Mouse (Mus musculus) splenic B cell, adult 2 months (primary cell): ENCODE data around the gene Ak7.
A peak's percentile ranks its signal among the peaks of the same experiment; 100 is the strongest.

ENCODE experiments used
- DNase-seq: peaks from one replicate; pipeline ENCODE4 v3.0.0-alpha.2; 2011; ENCODE audit warnings: low read depth, low spot score
- H3K27me3 ChIP-seq: 2 replicates; pipeline ENCODE4 v1.6.1; 2012; ENCODE audit warnings: mild to moderate bottlenecking, low read length, moderate library complexity, mixed read lengths; ENCODE audit not compliant: control insufficient read depth, poor library complexity, insufficient read depth, severe bottlenecking
- H3K36me3 ChIP-seq: 2 replicates; pipeline ENCODE4 v1.6.1; 2012; ENCODE audit warnings: mild to moderate bottlenecking, low read length, moderate library complexity, mixed read lengths; ENCODE audit not compliant: control insufficient read depth, poor library complexity, insufficient read depth, severe bottlenecking

Gene Ak7

GRCm38 (mm10) chr12:105718616-105719015 lies 12.8 kb downstream of the Ak7 start:
- DNase-seq: peak; percentile 25
- H3K27me3 ChIP-seq: no peaks in the 10 kb centered on the region
- no peaks in the 10 kb centered on the region for H3K36me3 ChIP-seq

DNA sequence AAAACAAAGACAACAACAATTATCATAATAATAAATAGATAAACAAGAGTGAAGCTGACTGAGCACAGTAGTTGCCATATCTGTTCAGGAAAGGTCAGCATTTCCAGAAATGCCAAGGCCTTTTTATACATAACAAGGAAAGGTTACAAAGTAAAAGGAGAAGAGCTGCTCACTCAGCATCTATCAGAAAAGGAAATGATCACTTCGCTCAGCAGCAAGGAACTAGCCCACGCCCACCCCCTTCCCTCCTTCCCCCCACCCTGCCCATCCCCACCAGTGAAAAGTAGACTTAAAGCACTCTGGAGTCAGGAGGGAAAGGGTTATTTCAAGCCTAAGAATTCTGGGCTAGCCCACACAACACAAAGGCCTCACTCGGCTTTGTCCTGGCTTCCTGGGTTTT lies 14.4 kb downstream of the Ak7 start:
- no peak for DNase-seq
- Histone ChIP-seq H3K27me3 (no peaks in the 10 kb centered on the region), H3K36me3 (no peaks in the 10 kb centered on the region)

DNA sequence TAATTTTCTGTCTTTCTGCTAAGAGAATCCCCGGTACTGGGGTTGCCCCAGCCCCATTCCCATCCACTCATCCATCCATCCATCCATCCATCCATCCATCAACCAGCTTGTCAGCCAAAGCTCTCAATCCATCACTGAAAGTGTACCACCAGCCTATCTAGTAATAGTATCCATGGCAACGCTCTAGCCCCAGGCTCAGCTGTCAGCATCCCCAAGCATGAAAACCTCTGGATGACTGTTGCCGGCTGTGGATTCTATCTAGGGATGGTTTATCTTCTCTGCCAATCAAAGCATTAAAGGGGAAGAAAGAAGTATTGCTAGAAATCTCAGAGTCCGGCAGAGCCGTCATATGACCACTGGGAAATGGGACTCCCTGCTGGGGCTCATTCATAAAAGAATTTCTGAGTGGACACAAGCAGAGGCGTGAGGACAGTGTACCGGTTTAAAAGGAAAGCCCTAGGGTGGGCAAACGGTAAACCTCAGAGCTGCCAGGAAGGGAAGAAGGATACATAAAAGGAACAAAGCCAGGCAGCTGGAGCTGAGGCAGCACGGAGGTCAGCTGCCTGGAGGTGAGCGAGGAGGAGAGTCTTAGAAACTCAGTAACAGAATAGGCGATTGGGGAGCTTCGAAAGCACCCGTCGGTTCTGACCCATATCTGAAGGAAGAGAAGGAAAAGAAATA lies 15.8 kb downstream of the Ak7 start:
- Histone ChIP-seq H3K36me3 (no peaks in the 10 kb centered on the region), H3K27me3 (no peaks in the 10 kb centered on the region)
- DNase-seq: no peak

DNA sequence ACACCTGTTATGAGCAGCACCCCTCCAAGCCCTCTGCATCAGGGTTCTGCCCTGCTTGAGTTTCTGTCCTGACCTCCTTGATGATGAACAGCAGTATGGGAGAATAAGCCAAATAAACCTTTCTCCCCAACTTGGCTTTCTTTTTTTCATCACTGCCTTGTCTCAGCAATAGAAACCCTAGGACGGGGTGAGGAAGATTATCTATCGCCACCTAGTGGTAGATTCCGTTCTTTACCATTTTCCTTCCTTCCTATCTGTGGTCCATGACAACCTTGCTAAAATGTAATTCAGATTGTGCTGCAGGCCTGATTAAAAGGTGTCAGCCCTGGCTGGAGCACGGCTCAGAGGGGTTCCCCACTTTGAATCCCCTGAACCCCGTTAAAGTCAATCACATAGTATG lies 16.9 kb downstream of the Ak7 start:
- Histone ChIP-seq H3K27me3 (no peaks in the 10 kb centered on the region), H3K36me3 (no peaks in the 10 kb centered on the region)
- DNase-seq: peak; percentile 73

GRCm38 (mm10) chr12:105724616-105725015 lies 18.8 kb downstream of the Ak7 start:
- no peaks in the 10 kb centered on the region for H3K36me3 ChIP-seq
- no peaks in the 10 kb centered on the region for H3K27me3 ChIP-seq
- DNase-seq: no peak

DNA sequence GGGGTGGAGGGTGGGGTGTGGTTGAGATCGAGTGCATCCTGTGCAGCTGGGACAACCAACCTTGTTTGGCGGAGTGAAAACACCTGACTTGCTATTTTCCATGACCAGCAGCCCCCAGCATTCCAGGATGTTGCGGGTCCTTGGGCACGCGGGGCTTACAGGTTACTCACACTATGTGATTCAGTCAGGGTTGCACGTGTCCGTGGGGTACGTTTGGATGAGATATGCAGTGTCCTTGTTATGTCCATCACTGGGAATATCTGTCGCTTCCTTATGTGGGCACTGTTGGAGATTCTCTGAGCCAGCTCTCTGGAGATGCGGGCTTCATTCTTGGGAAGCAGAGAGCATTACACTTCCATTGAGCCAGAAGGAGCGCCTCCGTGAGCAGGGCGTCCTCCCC lies 20.0 kb downstream of the Ak7 start:
- H3K36me3 ChIP-seq: no peaks in the 10 kb centered on the region
- no peaks in the 10 kb centered on the region for H3K27me3 ChIP-seq
- DNase-seq: no peak

- Histone ChIP-seq H3K36me3 (no peaks in the 10 kb centered on the region), H3K27me3 (no peaks in the 10 kb centered on the region)
- DNase-seq: no peak
Observed at GRCm38 (mm10) chr12:105727268-105727667, 21.5 kb downstream of the Ak7 start.

DNA sequence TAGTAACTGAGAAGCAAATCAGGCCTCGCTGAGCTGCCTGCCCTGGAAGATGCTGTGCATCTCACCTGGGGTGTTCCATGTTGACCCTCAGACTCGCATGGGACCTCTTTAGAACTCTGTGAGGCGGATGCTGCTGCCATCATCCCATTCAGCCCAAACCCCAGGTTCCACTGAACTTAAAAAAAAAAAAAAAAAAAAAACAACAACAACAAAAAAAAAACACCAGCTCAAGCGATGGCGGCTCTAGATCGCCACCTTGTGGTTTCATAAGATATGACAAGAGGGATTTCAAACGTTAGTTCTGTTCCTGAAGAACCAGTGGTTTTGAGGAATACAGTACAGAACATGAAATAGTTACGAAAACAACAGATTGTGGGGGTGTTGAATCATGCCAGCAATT lies 22.2 kb downstream of the Ak7 start:
- peak; percentile 62 for DNase-seq
- Histone ChIP-seq H3K36me3 (no peaks in the 10 kb centered on the region), H3K27me3 (no peaks in the 10 kb centered on the region)

DNA sequence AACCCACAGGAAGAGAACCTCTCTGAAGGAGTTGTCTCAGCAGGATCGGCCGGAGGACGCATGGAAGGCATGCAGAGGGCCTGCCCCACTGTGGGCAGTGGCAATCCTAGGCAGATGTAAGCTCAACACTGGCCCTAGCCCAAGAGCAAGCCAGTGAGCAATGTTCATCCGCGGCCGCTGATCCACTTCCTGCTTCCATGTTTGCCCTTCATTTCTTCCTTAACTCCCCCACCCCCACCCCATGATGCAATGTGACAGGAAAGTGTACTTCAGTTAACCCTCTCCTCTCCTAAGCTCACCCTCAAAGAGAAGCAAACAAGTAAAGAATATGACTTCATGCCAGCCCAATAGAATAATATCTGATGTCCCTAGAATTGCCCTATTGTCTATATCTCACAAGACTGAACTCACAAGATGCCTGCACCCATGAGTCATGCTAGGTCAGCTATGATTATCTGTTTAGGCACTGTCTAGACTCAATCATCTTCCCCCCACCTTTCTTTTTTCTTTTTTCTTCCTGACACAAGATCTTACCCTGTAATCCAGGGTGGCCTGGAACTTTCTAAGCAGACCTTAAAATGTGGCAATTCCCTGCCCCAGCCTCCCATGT lies 25.2 kb downstream of the Ak7 start:
- H3K36me3 ChIP-seq: no peaks in the 10 kb centered on the region
- no peak for DNase-seq

GRCm38 (mm10) chr12:105733370-105734159 lies 27.8 kb downstream of the Ak7 start:
- no peak for DNase-seq
- Histone ChIP-seq H3K27me3 (no peaks in the 10 kb centered on the region), H3K36me3 (no peaks in the 10 kb centered on the region)

More for the DNA sequence above, 25.2 kb downstream of the Ak7 start:
- H3K27me3 ChIP-seq: no peaks in the 10 kb centered on the region

GRCm38 (mm10) chr12:105735226-105735888 lies 29.6 kb downstream of the Ak7 start:
- Histone ChIP-seq H3K27me3 (no peaks in the 10 kb centered on the region), H3K36me3 (no peaks in the 10 kb centered on the region)
- DNase-seq: no peak

DNA sequence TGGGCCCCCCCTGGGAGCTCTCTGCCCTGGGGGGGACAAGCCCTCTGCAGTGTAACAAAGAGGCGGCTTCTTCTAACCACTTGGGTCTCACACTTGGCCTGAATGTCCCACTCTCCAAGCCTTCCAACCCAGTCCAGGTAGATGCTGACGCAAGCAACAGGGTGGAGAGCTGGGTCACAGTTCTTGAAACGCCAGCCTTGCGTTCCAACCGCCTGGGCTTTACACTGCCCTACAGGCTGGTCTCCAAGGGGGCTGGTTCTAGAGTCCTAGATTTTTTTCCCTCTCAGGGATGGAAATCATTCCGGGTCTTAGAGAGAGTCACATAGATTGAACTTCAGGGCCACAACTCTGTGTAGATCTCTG lies 30.1 kb downstream of the Ak7 start:
- H3K27me3 ChIP-seq: no peaks in the 10 kb centered on the region
- DNase-seq: no peak
- no peaks in the 10 kb centered on the region for H3K36me3 ChIP-seq

DNA sequence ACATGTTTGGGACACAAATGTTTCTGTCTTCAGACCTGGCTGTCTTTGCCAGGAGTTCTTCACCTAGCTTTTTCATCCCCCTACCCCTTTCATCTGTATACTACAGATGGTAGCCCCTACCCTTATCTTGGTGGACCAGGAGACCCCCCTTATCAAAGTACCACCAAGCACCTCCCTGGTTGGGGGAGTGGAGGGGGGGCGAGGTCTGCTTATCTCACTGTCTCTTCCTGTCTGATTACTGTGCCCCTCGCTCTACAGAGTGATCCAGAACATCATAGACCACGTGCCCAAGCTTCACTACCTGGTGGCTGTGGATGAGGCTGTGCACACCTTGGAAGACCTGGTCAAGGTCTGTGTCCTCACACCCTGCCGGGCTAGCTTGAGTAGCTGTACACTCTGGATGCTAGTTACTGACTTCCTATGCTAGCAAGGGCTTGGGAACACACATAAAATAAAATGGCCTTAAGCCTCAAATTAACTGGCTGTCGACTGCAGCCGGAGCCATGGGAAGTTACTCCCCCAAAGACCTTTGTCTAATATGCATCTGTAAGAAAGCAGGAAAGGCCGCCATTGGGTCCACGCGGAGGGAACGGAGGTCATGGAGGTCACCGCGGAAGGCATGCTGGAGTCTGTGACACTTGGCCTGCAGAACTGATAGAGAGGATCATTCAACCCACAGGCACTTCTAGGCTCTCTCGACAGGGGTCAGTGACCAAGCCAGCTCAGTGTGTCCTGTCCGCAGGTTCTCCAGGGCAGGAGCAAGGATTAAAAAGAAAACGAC lies 32.7 kb downstream of the Ak7 start:
- Histone ChIP-seq H3K36me3 (no peaks in the 10 kb centered on the region), H3K27me3 (no peaks in the 10 kb centered on the region)
- DNase-seq: no peak

- no peak for DNase-seq
- H3K27me3 ChIP-seq: no peaks in the 10 kb centered on the region
Observed at GRCm38 (mm10) chr12:105739656-105740055, 33.9 kb downstream of the Ak7 start.

More at GRCm38 (mm10) chr12:105739656-105740055, 33.9 kb downstream of the Ak7 start:
- H3K36me3 ChIP-seq: no peaks in the 10 kb centered on the region
